Mouse (Mus musculus): ENCODE measurements around the gene Tas2r113.
"Not testable (repeated sequence)": the region's sequence is repeated elsewhere in the genome, so short reads cannot be mapped to it uniquely, and the experiment has no call there.

Tas2r113 gene

GRCm38 (mm10) chr6:132892711-132893110 lies at the start of gene Tas2r113:
Tas2r113 (plus strand) TSS chr6:132893011.
- H3K36me3 ChIP-seq (ENCODE audit: control insufficient read depth, insufficient read depth, low read length, poor library complexity, severe bottlenecking): no peaks in the 10 kb centered on the region
- H3K27me3 ChIP-seq (ENCODE audit: control insufficient read depth, insufficient read depth, low read length, poor library complexity, severe bottlenecking): no peaks in the 10 kb centered on the region
- no peak for DNase-seq (ENCODE audit: low read depth, low spot score)

DNA sequence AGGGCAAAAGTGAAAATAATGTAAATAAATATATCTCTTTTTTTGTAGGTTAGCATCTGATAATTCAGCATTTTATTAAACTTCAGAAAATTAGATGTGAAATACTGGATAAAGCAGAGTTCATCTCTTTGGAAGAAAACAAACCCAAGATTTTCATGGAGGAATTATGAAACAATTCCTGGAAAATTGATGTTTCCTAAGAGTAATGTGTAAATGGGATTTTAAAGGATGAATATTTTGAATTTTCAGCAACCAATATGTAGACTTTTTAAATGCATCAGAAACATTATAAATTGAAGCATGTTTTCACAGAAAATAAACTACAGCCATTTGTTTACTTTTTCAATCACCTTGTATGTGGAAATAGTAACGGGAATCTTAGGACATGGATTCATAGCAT lies 46.0 kb upstream of the Tas2r113 start, which contains the start of gene Tas2r123:
TSS of gene Tas2r123 (plus strand) at position 301 of the 400 bp plus-strand sequence.
- DNase-seq (ENCODE audit: low read depth, low spot score): no peak
- H3K36me3 ChIP-seq (ENCODE audit: control insufficient read depth, insufficient read depth, low read length, poor library complexity, severe bottlenecking): no peaks in the 10 kb centered on the region
- no peaks in the 10 kb centered on the region for H3K27me3 ChIP-seq (ENCODE audit: control insufficient read depth, insufficient read depth, low read length, poor library complexity, severe bottlenecking)

- no peak for DNase-seq (ENCODE audit: low read depth, low spot score)
- H3K27me3 ChIP-seq (ENCODE audit: control insufficient read depth, insufficient read depth, low read length, poor library complexity, severe bottlenecking): no peaks in the 10 kb centered on the region
Measured at GRCm38 (mm10) chr6:132855138-132855537, 37.7 kb upstream of the Tas2r113 start, which contains the start of gene Tas2r116. Tas2r116 (plus strand) TSS chr6:132855438.

DNA sequence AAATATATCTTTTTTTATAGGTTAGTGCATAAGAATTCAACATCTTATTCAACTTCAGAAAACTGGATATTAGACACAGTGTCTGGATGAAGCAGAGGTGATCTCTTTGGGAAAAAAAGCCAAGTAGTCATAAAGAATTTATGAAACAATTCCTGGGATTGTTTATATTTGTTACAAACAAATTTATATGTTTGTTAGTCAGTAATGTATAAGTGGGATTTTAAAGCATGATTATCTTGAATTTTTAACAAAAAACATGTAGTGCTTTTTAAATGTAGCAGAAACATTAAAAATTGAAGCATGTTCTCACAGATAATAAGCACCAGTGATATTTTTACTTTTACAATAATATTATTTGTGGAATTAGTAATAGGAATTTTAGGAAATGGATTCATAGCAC lies 25.1 kb upstream of the Tas2r113 start, which contains the start of gene Tas2r110:
TSS of gene Tas2r110 (plus strand) at position 301 of the 400 bp plus-strand sequence.
- DNase-seq (ENCODE audit: low read depth, low spot score): no peak
- Histone ChIP-seq H3K27me3 (ENCODE audit: control insufficient read depth, insufficient read depth, low read length, poor library complexity, severe bottlenecking) (no peaks in the 10 kb centered on the region), H3K36me3 (ENCODE audit: control insufficient read depth, insufficient read depth, low read length, poor library complexity, severe bottlenecking) (no peaks in the 10 kb centered on the region)

More at GRCm38 (mm10) chr6:132855138-132855537, 37.7 kb upstream of the Tas2r113 start, which contains the start of gene Tas2r116:
- no peaks in the 10 kb centered on the region for H3K36me3 ChIP-seq (ENCODE audit: control insufficient read depth, insufficient read depth, low read length, poor library complexity, severe bottlenecking)

- no peaks in the 10 kb centered on the region for H3K27me3 ChIP-seq (ENCODE audit: control insufficient read depth, insufficient read depth, low read length, poor library complexity, severe bottlenecking)
- DNase-seq (ENCODE audit: low read depth, low spot score): no peak
- H3K36me3 ChIP-seq (ENCODE audit: control insufficient read depth, insufficient read depth, low read length, poor library complexity, severe bottlenecking): no peaks in the 10 kb centered on the region
Measured at GRCm38 (mm10) chr6:132909351-132909750, 16.5 kb downstream of the Tas2r113 start, which contains the start of gene Tas2r125. Tas2r125 (plus strand) TSS chr6:132909651.

DNA sequence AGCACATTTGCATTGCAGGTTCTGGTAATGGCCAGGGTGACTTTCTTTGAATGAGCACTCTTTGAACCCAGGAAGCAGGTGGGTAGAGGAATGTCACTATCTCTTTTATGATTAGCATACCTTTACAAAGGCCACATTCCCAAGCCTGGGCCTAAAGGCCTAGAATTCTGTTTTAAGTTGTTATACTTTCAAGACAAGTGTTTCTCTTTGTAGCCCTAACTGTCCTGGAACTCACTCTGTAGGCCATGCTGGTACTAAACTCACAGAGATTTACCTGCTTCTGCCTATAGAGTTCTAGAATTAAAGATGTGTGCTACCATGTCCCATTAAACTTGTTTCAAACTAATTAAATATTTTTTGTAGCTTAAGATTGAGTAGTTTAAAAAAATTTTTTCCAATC lies 48.6 kb downstream of the Tas2r113 start:
- not testable (repeated sequence) for H3K27me3 ChIP-seq (ENCODE audit: control insufficient read depth, insufficient read depth, low read length, poor library complexity, severe bottlenecking); DNase-seq (ENCODE audit: low read depth, low spot score); H3K36me3 ChIP-seq (ENCODE audit: control insufficient read depth, insufficient read depth, low read length, poor library complexity, severe bottlenecking)

All from splenic B cell, adult 2 months (primary cell).